26 mouse cellular contexts compared by ENCODE assay signal in the genomic region with DNA sequence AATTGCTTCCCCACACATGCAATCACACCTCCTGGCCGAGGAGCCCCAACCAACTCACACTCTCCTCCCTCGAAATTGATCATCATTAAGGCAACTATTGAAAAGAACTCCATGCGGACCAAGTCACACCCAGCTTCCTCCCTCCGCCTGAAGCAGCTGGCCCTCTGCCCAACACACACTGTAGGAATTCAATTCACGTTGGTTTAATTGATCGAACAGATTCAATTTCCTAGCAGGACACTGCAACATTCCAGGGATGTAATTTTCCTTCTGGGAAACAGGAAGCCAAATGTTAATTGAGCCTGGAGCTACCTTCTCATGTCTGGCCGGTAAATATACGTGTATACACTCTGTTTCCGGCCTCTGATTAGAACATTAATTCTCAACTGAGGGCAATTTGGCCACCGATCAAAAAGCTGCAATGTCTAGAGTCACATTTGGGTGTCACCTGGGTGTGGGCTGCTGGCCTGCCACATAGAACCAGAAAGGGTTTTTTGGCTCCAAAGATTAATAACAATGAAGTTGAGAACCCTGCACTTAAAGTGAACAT.
DNase-seq lines count a peak whose midpoint lies in the region; ATAC-seq and TF ChIP-seq lines count a peak whose summit lies in the region.
"Had no signal": no experiment of that assay in that cellular context is flagged by ENCODE, and none has a peak within 500 bp of the region (broad histone marks: within the 10 kb centered on the region; RNA-seq: fewer than 3 reads in every experiment).

No protein-coding gene starts in this region.

- intact Hi-C loops in gastrocnemius, adult 2 months (cut with DNase I) = no loop called here

- H3K9ac ChIP-seq in hindbrain, embryonic 14.5 days = no peak overlapping the region
- no peak overlapping the region for H3K9ac ChIP-seq in hindbrain, embryonic 11.5 days (ENCODE audit: low read depth, low read length)
- H3K9ac ChIP-seq in limb, embryonic 14.5 days (ENCODE audit: low read depth, low read length, severe bottlenecking) = no peak overlapping the region
- H3K9ac ChIP-seq: embryonic facial prominence, embryonic 15.5 days; forebrain, embryonic 13.5 days; hindbrain, embryonic 13.5 days; kidney, embryonic 15.5 days; liver, embryonic 14.5 days; midbrain, embryonic 13.5 days had no signal

- H3K36me3 ChIP-seq in hindbrain, embryonic 14.5 days (replicated peaks; ENCODE audit: control insufficient read depth, insufficient read depth) = no peaks in the 10 kb centered on the region
- H3K36me3 ChIP-seq in hindbrain, embryonic 11.5 days (ENCODE audit: control insufficient read depth, insufficient read depth, low read length) = no peaks in the 10 kb centered on the region
- H3K36me3 ChIP-seq in limb, embryonic 14.5 days (ENCODE audit: control insufficient read depth, insufficient read depth, low read length) = no peaks in the 10 kb centered on the region
- H3K36me3 ChIP-seq: embryonic facial prominence, embryonic 15.5 days; hindbrain, embryonic 13.5 days; kidney, embryonic 15.5 days; midbrain, embryonic 13.5 days had no signal

- H3K27ac ChIP-seq in gastrocnemius, adult 2 months = no peak overlapping the region
- H3K27ac ChIP-seq in hindbrain, embryonic 14.5 days = no peak overlapping the region
- no peak overlapping the region for H3K27ac ChIP-seq in hindbrain, embryonic 11.5 days (ENCODE audit: low read depth, low read length)
- H3K27ac ChIP-seq in limb, embryonic 14.5 days (replicated peaks; ENCODE audit: low read depth, low read length) = no peak overlapping the region
- H3K27ac ChIP-seq: embryonic facial prominence, embryonic 15.5 days; forebrain, embryonic 13.5 days; heart, adult 2 months; hindbrain, embryonic 13.5 days; kidney, embryonic 15.5 days; liver, embryonic 14.5 days; macrophage; midbrain, embryonic 13.5 days had no signal

- WGBS in hindbrain, embryonic 14.5 days = 39% methylated on average over 10 of the region's 10 CpGs
- WGBS in hindbrain, embryonic 11.5 days = 74% methylated on average over 10 of the region's 10 CpGs
- 28% methylated on average over 10 of the region's 10 CpGs for WGBS in limb, embryonic 14.5 days

- H3K4me3 ChIP-seq in gastrocnemius, adult 2 months = no peak overlapping the region
- no peak overlapping the region for H3K4me3 ChIP-seq in hindbrain, embryonic 14.5 days (replicated peaks; ENCODE audit: low read length)
- H3K4me3 ChIP-seq in hindbrain, embryonic 11.5 days (ENCODE audit: low read depth, low read length) = no peak overlapping the region
- H3K4me3 ChIP-seq in limb, embryonic 14.5 days (replicated peaks; ENCODE audit: low read length) = no peak overlapping the region
- H3K4me3 ChIP-seq: embryonic facial prominence, embryonic 15.5 days; forebrain, embryonic 13.5 days; heart, adult 2 months; hindbrain, embryonic 13.5 days; kidney, embryonic 15.5 days; midbrain, embryonic 13.5 days had no signal

- no peak for ATAC-seq in hindbrain, embryonic 14.5 days (ENCODE audit: low FRiP score)
- ATAC-seq in hindbrain, embryonic 11.5 days (ENCODE audit: low FRiP score) = no peak
- ATAC-seq in limb, embryonic 14.5 days (ENCODE audit: low FRiP score, low read depth) = 0 out of 2 replicates have a peak, but pooled peaks have one; percentile 37
- ATAC-seq: activated CD4-positive, CD25-positive, alpha-beta regulatory T cell, adult 4 months; CD4-positive, CD25-positive, alpha-beta regulatory T cell, adult 4 months; forebrain, embryonic 13.5 days; midbrain, embryonic 13.5 days had no signal

- no peaks in the 10 kb centered on the region for H3K27me3 ChIP-seq in hindbrain, embryonic 14.5 days (ENCODE audit: control insufficient read depth, insufficient read depth, low read length)
- H3K27me3 ChIP-seq in hindbrain, embryonic 11.5 days (ENCODE audit: control insufficient read depth, insufficient read depth, low read length) = no peaks in the 10 kb centered on the region
- H3K27me3 ChIP-seq in limb, embryonic 14.5 days (ENCODE audit: control insufficient read depth, insufficient read depth, low read length) = no peaks in the 10 kb centered on the region
- H3K27me3 ChIP-seq: embryonic facial prominence, embryonic 15.5 days; forebrain, embryonic 13.5 days; kidney, embryonic 15.5 days; midbrain, embryonic 13.5 days had no signal

- TF ChIP-seq POLR2A in brain, embryonic 14.5 days (IDR thresholded peaks at IDR 0.05; ENCODE audit: borderline replicate concordance, extremely low read depth, insufficient read depth, insufficient read length, poor library complexity, severe bottlenecking) = no peak
- TF ChIP-seq POLR2A in limb, embryonic 14.5 days (IDR thresholded peaks at IDR 0.05; ENCODE audit: borderline replicate concordance, extremely low read depth, insufficient read depth, insufficient read length) = no peak

- DNase-seq in gastrocnemius, adult 2 months = peak; percentile 21
- no peak for DNase-seq in gastrocnemius, postnatal 4 days (ENCODE audit: low spot score in 2 of 2)
- DNase-seq in hindbrain, embryonic 14.5 days (ENCODE audit: low spot score) = peak; percentile 47
- DNase-seq in hindbrain, embryonic 11.5 days (ENCODE audit: low spot score) = no peak
- DNase-seq in brain, embryonic 14.5 days (ENCODE audit: low read depth) = peak; percentile 58
- DNase-seq in limb, embryonic 14.5 days (ENCODE audit: low spot score) = no peak
- no peak for DNase-seq in frontal cortex, postnatal 14 days (ENCODE audit: low spot score in 2 of 2)
- DNase-seq: adrenal gland, adult 2 months; adrenal gland, postnatal 36 days; cerebellum, adult 2 months; heart, adult 2 months; kidney, adult 18-20 months; kidney, postnatal 25 days; liver; lung, adult 2 months; lung, postnatal 10 days; thymus, postnatal 4 days had no signal

- no peaks in the 10 kb centered on the region for H3K9me3 ChIP-seq in hindbrain, embryonic 14.5 days (ENCODE audit: control insufficient read depth, low read length)
- H3K9me3 ChIP-seq in hindbrain, embryonic 11.5 days (ENCODE audit: control insufficient read depth, low read length) = no peaks in the 10 kb centered on the region
- no peaks in the 10 kb centered on the region for H3K9me3 ChIP-seq in limb, embryonic 14.5 days (ENCODE audit: control insufficient read depth, low read length)
- H3K9me3 ChIP-seq: embryonic facial prominence, embryonic 15.5 days; forebrain, embryonic 13.5 days; hindbrain, embryonic 13.5 days; kidney, embryonic 15.5 days; midbrain, embryonic 13.5 days had no signal

- no peak overlapping the region for H3K4me2 ChIP-seq in hindbrain, embryonic 14.5 days (replicated peaks)
- H3K4me2 ChIP-seq in hindbrain, embryonic 11.5 days (replicated peaks; ENCODE audit: low read depth, low read length) = no peak overlapping the region
- H3K4me2 ChIP-seq in limb, embryonic 14.5 days (replicated peaks; ENCODE audit: low read depth, low read length, severe bottlenecking) = no peak overlapping the region
- H3K4me2 ChIP-seq: embryonic facial prominence, embryonic 15.5 days; forebrain, embryonic 13.5 days; hindbrain, embryonic 13.5 days; kidney, embryonic 15.5 days; midbrain, embryonic 13.5 days had no signal

- H3K4me1 ChIP-seq in hindbrain, embryonic 14.5 days (replicated peaks; ENCODE audit: control insufficient read depth, insufficient read depth, low read length) = peaks cover 8% of the 10 kb centered on the region
- no peaks in the 10 kb centered on the region for H3K4me1 ChIP-seq in hindbrain, embryonic 11.5 days (replicated peaks; ENCODE audit: control insufficient read depth, insufficient read depth, low read length)
- H3K4me1 ChIP-seq in limb, embryonic 14.5 days (ENCODE audit: control insufficient read depth, insufficient read depth, low read length) = 0 out of 2 replicates have a peak, but pooled peaks cover 6% of the 10 kb centered on the region
- H3K4me1 ChIP-seq: embryonic facial prominence, embryonic 15.5 days; midbrain, embryonic 13.5 days had no signal

- TF ChIP-seq CTCF in gastrocnemius, adult 2 months (IDR thresholded peaks at IDR 0.05) = no peak
- TF ChIP-seq CTCF in brain, embryonic 14.5 days (IDR thresholded peaks at IDR 0.05; ENCODE audit: borderline replicate concordance, extremely low read depth, insufficient read depth, insufficient read length) = no peak

Comparison
In these comparisons a context has a peak if more than half of its experiments do, and no peak if none do; other contexts are left out.
1. DNase-seq: peak in gastrocnemius, adult 2 months (single experiment), hindbrain, embryonic 14.5 days (single experiment) and brain, embryonic 14.5 days (single experiment); none in gastrocnemius, postnatal 4 days (0 of 2), hindbrain, embryonic 11.5 days (single experiment), limb, embryonic 14.5 days (single experiment) and frontal cortex, postnatal 14 days (0 of 2).